Mouse (Mus musculus): ENCODE measurements around the gene Wfdc18.

Gene Wfdc18
- long read RNA-seq, experiment 1: 0 reads
- long read RNA-seq, experiment 2: 0 reads

DNA sequence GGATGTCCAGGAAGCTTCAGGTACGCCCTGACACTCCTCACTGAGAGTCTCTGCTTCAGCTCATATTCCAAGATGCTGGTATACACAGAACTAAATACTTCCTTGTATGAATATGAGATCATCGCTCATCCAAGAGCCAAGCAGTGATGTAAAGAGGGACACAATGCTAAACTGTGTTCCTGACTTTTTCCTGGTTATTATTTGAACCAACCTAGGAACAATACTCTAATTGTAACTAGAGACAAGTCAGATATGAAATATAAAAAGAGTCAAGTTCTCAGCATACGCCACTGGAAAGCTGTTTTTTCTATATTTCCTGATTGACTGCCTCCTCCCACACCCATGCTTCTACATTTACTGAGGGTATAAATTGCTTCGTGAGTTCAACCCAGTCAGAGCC is at the start of gene Wfdc18:
Wfdc18 (plus strand) TSS at position 301 of the 400 bp plus-strand sequence.
- intact Hi-C loops (cut with DNase I): no loop called here

DNA sequence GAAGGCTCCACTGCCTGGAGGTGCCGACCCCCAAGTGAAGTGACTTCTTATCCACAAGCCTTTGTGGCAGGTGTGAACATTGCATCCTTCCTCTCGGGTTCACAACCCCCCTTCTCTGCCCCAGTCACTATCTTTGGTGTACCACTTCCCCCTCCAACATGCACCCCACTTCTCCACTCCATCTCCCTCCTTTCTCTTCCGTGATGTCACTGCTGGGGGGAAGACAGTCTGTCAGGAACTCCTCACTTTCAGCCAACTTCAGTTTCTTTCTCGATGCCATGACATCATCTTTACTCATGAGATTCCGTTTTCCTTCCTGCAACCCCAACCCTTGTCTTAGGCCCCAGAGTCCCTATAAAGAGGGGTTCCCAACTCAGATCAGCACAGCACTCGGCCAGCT is 46.6 kb upstream of the Wfdc18 start, which contains the start of gene Ccl4:
Ccl4 (plus strand) TSS at position 381 of the 400 bp plus-strand sequence.
- intact Hi-C loops (cut with DNase I): no loop called here

DNA sequence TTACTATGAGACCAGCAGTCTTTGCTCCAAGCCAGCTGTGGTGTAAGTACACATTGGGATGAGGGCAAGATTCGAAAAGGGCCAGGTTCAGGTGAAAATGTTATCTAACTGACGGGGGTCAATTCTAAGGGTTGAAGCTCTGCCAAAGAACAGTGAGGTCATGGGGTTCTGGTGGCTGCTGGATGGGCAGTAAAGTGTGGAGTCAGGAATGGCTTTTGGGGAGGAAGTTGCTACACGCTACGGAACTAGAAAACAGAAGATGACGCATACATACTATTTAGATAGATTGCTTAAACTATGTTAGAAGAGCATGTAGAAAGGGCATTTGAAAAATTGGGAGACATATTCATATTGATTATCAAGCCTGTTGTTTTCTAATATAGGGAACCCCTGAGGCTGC is 45.3 kb upstream of the Wfdc18 start:
- intact Hi-C loops (cut with DNase I): no loop called here

DNA sequence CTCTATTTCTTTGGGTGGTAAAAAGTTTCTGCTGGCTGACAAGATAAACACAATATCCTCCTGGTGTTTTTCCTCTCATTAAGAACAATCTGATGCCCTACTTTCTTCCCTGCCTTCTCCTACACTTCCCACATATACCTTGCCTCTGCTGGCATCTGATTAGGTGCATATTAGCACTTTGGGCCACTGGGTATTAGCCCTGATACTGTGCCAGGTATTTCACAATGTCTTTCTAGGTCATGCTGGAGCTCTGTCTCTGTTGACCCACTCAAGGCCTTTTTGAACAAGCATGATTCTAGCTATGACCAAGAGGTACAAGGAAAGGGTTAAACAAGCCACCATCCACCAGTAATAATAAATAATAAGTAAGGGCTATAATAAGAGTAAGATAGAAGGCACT is 37.1 kb upstream of the Wfdc18 start:
- intact Hi-C loops (cut with DNase I): no loop called here

DNA sequence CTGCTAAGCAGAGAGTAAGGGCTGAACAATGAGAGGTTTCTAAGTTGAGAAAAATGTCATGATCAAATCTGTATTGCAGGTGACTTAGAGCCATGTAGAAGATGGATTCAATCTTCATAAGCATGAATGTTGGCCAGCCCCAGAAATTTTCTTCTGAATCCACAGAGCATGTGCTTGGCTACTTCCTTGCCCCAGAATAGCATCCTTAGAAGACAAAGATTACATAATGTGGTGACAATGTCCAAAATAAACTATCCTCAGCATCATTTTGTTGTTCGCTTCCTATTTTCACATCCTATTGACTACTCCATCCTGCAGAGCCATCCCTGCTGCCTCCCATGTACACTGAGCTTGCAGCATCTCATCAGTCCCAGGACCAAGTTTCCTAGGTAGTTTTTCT is 33.1 kb upstream of the Wfdc18 start:
- intact Hi-C loops (cut with DNase I): no loop called here

DNA sequence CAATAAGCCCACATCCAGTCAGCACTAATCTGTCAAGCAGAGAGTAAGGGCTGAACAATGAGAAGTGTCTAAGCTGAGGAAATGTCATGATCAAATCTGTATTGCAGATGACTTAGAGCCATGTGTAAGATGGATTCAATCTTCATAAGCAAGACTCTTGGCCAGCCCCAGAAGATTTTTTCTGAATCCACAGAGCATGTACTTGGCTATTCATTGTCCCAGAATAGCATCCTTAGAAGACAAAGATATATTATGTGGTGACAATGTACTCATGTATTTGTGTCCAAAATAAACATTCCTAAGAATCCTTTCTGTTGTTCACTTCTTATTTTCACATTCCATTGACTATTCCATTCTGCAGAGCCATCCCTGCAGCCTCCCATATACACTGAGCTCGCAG is 18.9 kb upstream of the Wfdc18 start:
- intact Hi-C loops (cut with DNase I): no loop called here

DNA sequence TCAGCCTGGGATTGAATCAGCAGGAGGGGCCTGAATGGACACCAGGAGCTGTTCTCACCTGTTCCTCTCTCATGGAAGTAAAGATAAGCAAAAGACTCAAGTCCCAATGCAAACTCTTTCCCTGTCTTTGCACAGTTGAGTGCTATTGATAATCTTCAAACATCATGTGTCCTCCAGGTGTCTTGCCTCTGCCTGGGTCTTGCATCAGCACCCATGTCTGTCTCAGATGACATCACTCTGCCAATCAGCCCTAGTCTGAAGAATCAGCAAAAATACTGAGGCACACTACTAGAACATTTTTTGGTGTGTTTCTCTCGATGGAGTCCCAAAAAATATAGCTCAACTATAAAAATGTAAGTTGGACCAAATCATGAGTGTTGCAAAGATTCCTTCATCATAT is 16.8 kb upstream of the Wfdc18 start:
- intact Hi-C loops (cut with DNase I): no loop called here

DNA sequence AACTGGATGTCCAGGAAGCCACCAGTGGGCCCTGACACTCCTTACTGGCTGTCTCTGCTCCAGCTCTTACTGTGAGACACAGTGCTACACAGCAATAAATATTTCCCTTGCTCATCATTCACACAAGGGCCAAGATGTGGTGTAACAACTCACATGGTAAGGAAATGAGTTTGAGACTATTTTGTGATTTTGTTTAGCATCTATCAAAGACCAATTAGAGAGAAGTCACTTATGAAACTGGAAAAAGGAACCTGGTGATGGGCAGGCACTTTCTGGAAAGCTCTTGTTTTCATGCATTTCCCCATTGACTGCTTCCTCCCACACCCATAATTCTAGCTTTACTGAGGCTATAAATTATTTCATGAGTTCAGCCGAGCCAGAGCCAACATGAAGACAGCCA is 5.1 kb upstream of the Wfdc18 start, which contains the start of gene Wfdc17:
Wfdc17 (plus strand) TSS at position 287 of the 400 bp plus-strand sequence.
- intact Hi-C loops (cut with DNase I): loop anchor here (1.0 kb wide), 1 partner anchor 16 kb away; no protein-coding TSS in a partner anchor

DNA sequence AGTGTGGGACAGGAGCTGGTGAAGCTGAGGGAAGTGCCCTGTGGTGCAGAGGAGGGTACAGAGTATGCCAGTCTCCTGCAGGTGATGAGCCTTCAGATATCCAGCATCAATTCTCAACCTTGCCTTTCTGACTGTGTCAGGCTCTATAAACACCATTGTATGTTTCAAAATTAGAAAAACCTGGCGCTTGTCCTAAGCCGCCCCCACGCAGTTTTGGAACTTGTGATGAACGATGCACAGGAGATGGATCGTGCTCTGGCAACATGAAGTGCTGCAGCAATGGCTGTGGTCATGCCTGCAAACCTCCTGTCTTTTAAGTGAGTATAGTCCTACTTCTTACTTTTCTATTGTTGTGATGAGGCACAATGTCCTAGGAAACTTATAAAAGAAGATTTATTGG is 868 bp downstream of the Wfdc18 start:
- intact Hi-C loops (cut with DNase I): no loop called here

DNA sequence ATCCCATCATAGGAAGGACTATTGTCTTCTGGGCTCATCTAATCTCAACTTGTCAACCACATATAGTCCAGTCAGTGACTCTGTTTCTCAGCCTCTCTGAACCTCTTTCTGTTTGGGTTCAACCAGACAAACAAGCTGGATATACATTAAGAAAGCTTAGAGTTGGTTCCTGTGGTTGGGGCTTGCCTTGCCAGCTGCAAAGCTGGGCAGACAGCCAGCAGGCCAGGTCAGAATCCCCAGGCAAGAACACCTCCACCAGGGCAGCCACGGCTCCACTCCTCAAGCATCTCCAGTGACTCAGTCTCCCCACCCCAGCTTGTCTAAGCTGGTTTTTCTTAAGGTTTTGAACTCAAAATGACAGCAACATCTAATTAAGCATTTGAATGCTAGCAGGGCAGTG is 3.9 kb downstream of the Wfdc18 start:
- intact Hi-C loops (cut with DNase I): no loop called here

DNA sequence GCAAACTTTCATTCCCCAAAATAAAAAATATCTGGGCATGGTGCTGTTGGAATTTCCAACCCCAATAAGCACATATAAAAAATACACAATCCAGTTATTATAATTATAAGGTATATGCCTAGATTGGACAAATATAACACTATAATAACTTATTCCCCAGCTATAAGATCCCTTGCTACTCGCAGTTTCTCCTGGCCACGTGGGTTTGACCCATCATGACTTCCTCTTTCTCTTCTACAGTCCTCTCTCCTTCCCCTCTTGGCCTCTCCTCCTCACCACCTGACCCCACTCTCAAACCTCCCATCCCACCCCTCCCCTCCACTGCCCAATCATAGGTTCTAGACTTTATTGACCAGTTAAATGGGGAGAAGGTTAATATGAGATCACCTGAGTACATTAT is 5.1 kb downstream of the Wfdc18 start:
- intact Hi-C loops (cut with DNase I): no loop called here

DNA sequence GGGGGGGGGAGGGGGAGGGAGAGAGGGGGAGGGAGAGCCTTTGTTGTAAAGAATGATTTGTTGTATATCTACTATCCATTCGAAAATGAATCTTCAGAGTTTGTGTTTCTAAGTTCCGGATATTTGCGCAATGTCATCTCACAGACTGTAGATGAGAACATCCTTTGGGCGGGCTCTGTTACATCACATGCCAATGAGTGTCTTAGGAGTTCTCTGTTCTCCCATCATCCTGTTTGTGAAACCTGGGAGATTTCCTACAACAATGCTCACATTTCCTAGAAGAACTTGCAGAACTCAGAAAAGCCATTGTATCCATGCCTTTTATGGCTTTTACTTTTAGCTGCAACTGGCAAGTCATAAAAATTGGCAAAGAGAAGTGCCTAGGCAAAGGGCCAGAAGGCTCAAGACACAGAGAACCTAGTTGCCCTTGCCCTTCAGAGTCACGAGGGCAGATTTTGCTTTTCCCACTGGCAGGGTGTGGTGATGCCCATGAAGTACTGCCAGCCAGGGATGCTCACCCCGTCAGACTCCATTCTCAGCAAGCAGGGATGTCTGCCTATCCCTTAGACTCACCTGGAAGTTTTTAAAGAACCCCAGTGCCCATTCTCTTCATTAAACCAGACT is 8.3 kb downstream of the Wfdc18 start:
- intact Hi-C loops (cut with DNase I): no loop called here

DNA sequence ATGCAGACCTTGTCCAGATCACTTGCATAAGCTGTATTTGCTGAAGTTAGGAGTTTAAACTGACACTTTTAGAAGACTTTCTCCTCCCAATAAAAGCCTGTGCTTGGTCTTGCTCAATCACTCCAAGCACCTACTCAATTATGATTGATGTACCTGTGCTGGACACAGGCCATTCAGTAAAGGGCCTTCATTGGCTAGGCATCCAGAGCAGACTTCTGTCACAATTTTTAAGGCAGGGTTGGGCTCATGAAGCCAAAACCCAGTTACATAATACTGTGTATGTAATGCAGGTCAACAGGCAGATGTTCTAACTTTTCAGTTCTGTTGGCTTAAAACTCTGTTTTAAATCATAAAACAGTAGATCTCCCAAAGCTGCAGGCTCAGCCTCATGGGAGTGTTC is 12.0 kb downstream of the Wfdc18 start:
- intact Hi-C loops (cut with DNase I): no loop called here

DNA sequence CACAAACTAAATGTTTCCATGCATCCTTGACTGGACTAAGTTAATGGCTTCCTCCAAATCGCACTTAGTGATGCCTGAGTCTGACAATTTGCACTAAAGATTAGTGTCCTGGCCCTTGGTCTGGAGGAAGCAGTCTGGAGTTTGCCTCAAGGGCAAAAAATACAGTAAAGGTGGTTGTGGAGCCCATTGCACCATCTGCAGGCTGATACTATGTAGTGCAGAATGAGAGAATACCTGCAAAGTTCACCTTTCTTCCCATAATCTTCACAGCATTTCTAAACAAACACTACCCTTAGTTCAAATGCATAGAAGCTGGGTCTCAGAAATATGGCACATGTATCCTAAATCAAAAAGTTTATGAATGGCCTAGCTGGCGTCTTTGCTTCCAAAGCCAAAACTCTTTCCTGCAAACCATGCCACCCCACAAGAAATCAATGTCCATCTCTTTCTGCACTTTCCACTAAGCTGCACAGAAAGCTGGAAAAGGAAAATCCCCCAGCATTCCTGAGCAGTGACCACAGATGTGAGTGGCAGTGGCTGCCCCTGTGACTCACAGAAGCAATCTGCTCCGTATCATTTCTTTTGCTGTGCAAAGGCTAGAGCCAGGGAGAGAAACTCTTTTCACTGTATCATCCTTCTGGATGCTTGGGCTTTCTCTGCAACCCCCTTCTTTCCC is 20.1 kb downstream of the Wfdc18 start:
- intact Hi-C loops (cut with DNase I): no loop called here

DNA sequence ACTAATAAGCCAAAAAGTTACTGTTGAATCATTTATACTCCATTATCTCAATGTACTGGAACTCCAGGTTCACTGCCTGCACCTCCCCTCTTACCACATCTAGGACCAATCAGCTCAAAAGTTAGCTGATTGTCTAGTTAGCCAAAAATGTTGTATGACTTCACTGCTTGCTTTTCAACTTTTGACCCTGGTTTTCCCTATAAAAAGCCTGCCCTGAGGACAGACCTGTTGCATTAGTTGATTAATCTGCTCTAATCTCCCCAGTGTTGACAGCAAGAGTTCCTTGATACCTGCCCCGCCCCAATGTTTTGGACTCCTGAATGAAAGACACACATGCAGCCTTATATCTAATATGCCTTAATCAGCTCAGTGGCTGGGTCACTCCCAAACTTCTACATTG is 22.3 kb downstream of the Wfdc18 start:
- intact Hi-C loops (cut with DNase I): no loop called here

DNA sequence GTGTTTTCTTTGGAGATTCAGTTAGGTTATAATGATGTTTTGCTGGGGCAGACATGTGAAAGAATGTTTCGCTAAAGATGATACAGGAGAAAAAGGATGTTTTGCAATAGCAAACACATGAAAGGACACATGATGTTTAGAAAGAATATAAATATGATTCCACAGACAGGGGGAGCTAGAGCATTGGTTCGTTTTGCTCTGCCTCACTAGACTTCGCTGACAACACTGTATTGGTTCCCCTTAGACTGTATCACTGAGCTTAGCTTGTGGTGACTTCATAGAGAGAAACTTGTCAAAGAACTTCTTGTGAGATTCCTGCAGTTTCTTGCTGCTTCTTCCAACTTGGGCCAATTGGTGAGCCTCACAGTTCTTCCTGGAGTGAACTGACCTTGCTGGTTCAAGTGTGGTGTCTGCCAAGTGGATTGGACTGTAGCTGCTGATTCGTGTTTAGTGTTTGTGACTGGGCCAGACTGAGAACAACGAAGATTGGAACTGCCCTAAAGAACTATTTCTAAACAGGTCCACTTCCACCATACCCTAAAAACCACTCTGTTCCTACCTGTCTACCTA is 24.3 kb downstream of the Wfdc18 start:
- intact Hi-C loops (cut with DNase I): no loop called here

DNA sequence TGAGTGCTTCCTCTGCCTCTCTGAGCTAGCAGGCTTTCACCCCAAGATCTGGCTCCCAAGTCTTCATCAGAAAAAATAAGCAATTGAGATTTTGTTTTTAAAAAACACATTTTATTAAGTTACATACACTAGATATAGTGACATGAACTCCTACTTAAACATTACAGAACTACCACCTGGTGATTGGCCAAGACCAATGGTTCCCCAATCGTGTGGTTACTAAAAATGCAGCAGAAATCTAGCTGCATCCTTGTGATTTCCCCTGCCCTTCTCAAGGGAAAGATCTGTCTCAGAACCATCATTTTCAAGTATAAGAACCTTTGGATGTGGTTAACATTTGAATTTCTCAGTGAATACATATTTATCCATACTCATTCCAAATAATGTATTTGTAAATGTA is 25.4 kb downstream of the Wfdc18 start:
- intact Hi-C loops (cut with DNase I): no loop called here

DNA sequence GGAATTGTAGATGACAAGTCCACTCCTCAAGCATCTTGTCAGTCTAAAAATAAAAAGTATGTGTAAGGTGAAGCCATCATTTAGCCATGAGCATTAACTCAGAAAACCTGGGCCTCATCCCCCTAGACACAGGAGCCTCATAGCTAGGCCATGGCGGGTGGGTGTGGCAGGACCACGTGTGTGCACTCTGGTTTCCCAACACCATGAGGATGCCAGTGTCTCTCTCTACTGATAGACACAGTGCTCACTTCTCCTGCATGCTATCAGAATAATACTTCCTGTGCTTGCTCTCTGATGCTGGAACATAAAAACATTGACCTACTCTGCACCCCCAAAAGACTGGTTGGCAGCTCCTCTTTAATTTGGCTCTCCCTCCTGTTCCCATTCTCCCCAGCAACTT is 27.1 kb downstream of the Wfdc18 start:
- intact Hi-C loops (cut with DNase I): no loop called here

DNA sequence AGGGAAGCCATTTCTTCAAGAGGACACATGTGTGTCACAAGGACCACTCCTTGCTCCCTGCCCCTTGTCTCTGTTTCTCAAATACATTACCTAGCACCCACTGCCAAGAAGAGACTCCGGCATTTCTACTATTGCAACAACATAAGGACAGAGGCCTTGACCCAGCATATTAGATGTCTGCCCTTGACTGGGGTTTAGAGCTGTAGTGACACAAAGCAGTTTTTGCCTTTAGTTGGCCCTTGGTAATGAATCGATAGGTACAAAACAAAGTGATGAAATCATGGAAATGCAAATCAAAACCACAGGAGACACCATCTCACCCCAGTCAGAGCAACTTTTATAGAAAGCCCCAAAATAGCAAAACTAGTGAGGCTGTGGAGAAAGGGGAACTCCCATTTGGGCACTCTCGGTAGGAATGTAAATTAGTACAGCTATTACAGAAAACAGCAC is 28.3 kb downstream of the Wfdc18 start:
- intact Hi-C loops (cut with DNase I): no loop called here

DNA sequence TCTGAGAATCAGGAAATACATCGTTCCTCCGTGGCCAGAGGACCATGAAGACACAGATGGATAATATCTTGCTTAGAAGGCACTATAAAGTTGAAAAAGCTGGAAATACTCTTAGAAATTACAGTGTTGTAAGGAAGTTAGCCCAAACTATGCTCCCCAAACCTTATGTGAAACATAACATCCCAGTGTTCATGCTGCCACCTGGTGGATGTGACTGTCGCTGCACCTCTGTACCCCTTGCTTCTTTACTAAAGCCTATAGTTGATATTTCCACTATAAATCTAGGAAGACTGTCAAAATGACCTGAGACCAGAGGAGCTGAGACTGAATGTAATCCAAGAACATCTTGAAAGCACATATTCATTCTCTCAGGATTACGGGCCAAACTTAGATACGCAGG is 30.4 kb downstream of the Wfdc18 start:
- intact Hi-C loops (cut with DNase I): loop anchor here (1.0 kb wide), 1 partner anchor 183 kb away; no protein-coding TSS in a partner anchor

DNA sequence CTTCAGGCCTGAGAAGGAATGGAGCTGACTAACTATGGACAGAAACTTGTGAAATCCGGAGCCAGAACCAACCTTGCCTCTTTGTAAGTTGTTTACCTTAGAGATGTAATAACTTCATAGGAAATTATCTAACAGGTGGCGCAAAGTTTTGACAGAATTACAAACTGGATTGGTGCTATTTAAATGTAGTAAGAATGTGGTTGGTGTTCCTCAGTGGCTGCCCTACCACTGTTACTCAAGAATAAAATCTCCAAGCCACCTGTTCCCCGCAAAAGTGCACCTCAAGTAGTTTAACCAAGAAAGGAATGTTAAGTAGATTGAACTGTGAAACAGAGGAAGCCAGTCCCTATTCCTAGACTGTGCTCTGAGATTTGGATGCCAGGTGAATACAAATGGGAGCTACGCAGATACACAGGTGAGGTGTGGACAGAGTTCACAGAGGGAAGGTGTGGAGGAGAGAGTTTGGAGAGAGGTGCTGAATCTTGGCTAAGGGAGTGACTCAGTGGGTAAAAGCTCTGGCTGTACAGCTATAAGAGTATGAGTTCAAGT is 31.7 kb downstream of the Wfdc18 start:
- intact Hi-C loops (cut with DNase I): no loop called here

DNA sequence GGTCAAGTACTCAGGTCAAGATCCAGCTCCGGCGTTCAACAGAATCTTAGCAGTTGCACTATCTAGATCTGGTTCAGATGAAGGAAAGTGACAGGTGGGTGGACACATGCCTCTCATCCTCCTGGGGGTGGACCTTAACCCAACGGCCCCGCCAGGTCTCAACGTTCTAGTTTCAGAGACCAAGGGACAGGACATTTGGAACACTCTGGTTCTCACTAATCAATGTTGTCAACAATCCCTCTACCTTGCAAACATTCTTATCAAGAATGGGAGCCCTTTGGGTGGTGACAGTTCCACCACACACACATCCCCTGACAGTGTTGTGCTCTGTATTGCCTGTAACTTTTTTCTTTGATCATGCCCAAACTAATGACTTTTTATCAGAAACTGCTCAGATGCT is 33.0 kb downstream of the Wfdc18 start:
- intact Hi-C loops (cut with DNase I): no loop called here

Measured in adrenal gland (tissue).